Mouse (Mus musculus): Measurements from ENCODE around the gene Hbq1a.

DNA sequence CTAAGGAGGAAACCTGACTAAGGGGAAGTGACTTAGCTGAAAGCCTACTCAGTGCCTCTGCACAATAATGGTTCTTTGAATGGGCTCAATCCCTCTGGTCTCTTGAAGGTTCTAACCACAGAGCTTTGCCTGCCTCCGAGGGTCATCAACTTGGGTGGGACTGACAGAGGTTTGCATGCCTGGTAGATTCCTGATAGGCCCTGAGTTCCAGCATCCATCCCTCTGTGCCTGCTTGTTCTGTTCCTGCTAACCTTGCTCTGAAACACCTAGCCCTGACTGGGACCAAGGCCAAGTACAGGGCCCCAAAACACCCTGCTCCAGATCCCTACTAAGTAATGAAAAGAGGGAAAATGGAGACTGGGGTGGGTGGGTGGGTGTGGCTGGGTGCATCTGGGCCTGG lies 3.6 kb downstream of the Hbq1a start:
- TF ChIP-seq CTCF (IDR thresholded peaks at IDR 0.05; ENCODE audit: borderline replicate concordance, insufficient read depth, low read length) = no peak
- TF ChIP-seq POLR2A (IDR thresholded peaks at IDR 0.05; ENCODE audit: low read depth, low read length) = no peak
